Mouse (Mus musculus) embryonic facial prominence, embryonic 14.5 days (tissue): ENCODE measurements around the gene Smpd3. TPM values are rescaled to one million over a fixed set of nuclear protein-coding genes. Genes with fewer than 3 reads are reported as not detected.
A peak's percentile ranks its signal among the peaks of the same experiment; 100 is the strongest.
"Not testable (repeated sequence)": the region's sequence is repeated elsewhere in the genome, so short reads cannot be mapped to it uniquely, and the experiment has no call there.

Experiments
- ATAC-seq: fragments of 200-750 bp; cut with Nextera tagmentation; 2 replicates; pipeline ENCODE4 v1.8.0; 2017; ENCODE audit warnings: low read depth, moderate number of reproducible peaks, moderate TSS enrichment
- DNase-seq: peaks from one replicate; pipeline ENCODE4 v3.0.0-alpha.2; 2015; ENCODE audit warnings: low spot score
- H3K27ac ChIP-seq: fragments of 300-500 bp; sonication (generic); replicated peaks from 2 replicates; pipeline ENCODE4 v1.5.1; 2014; ENCODE audit warnings: low read depth, mild to moderate bottlenecking, low read length, moderate library complexity
- H3K27me3 ChIP-seq: fragments of 300-500 bp; sonication (generic); replicated peaks from 2 replicates; pipeline ENCODE4 v1.6.1; 2014; ENCODE audit warnings: low read length; ENCODE audit not compliant: control insufficient read depth, insufficient read depth
- H3K36me3 ChIP-seq: fragments of 300-500 bp; sonication (generic); 2 replicates; pipeline ENCODE4 v1.6.1; 2014; ENCODE audit warnings: low read length, mixed read lengths; ENCODE audit not compliant: control insufficient read depth, insufficient read depth
- H3K4me1 ChIP-seq: fragments of 300-500 bp; sonication (generic); 2 replicates; pipeline ENCODE4 v1.6.1; 2014; ENCODE audit warnings: antibody characterized with exemption, low read length; ENCODE audit not compliant: control insufficient read depth, insufficient read depth
- H3K4me2 ChIP-seq: fragments of 300-500 bp; sonication (generic); 2 replicates; pipeline ENCODE4 v1.6.1; 2014; ENCODE audit warnings: low read depth, mild to moderate bottlenecking, low read length, moderate library complexity, mixed read lengths
- H3K4me3 ChIP-seq: fragments of 300-500 bp; sonication (generic); 2 replicates; pipeline ENCODE4 v1.5.1; 2014; ENCODE audit warnings: low read depth, mild to moderate bottlenecking, low read length
- H3K9ac ChIP-seq: fragments of 300-500 bp; sonication (generic); 2 replicates; pipeline ENCODE4 v1.6.1; 2014; ENCODE audit warnings: low read depth, mild to moderate bottlenecking, low read length, moderate library complexity, mixed read lengths
- H3K9me3 ChIP-seq: fragments of 300-500 bp; sonication (generic); 2 replicates; pipeline ENCODE4 v1.6.1; 2016; ENCODE audit warnings: low read length; ENCODE audit not compliant: control insufficient read depth
- WGBS: fragments of 180-500 bp; shearing (Covaris S2); extraction: QIAGEN DNeasy Blood & Tissue Kit; methylation state at CpG from one replicate; pipeline ENCODE4 v1.1.7; 2014; 5-methylcytosine and 5-hydroxymethylcytosine counted together
- polyA plus RNA-seq: library from polyadenylated mRNA; unstranded; fragments of >200 nt; fragmentation: Nextera tagmentation; extraction: Ambion mirVana; gene quantifications from 2 replicates; pipeline ENCODE4 v1.2.1, GENCODE M21; 2014

Smpd3 gene
- polyA plus RNA-seq, 1 experiment from 2014 or later: 36.3 TPM

GRCm38 (mm10) chr8:106306711-106307248 lies 31.0 kb downstream of the Smpd3 start:
- H3K4me1 ChIP-seq, H3K27me3 ChIP-seq, H3K9me3 ChIP-seq, ATAC-seq, H3K27ac ChIP-seq, DNase-seq, H3K36me3 ChIP-seq, H3K4me2 ChIP-seq, H3K4me3 ChIP-seq, H3K9ac ChIP-seq: not testable (repeated sequence)
- WGBS: 54% methylated on average over 2 of the region's 2 CpGs

GRCm38 (mm10) chr8:106306076-106306475 lies 31.7 kb downstream of the Smpd3 start:
- 85% methylated on average over 1 of the region's 1 CpGs for WGBS
- no peaks in the 10 kb centered on the region for H3K36me3 ChIP-seq
- no peaks in the 10 kb centered on the region for H3K9me3 ChIP-seq
- no peak overlapping the region for H3K4me2 ChIP-seq
- H3K4me1 ChIP-seq: no peaks in the 10 kb centered on the region
- H3K27ac ChIP-seq: no peak overlapping the region
- no peak overlapping the region for H3K4me3 ChIP-seq
- no peak overlapping the region for H3K9ac ChIP-seq
- ATAC-seq: no peak
- no peaks in the 10 kb centered on the region for H3K27me3 ChIP-seq
- no peak for DNase-seq

- H3K9ac ChIP-seq: no peak overlapping the region
- H3K36me3 ChIP-seq: no peaks in the 10 kb centered on the region
- H3K27me3 ChIP-seq: no peaks in the 10 kb centered on the region
- ATAC-seq: no peak
- DNase-seq: no peak
- no peak overlapping the region for H3K4me3 ChIP-seq
- WGBS: 89% methylated on average over 3 of the region's 3 CpGs
- no peaks in the 10 kb centered on the region for H3K9me3 ChIP-seq
- no peak overlapping the region for H3K27ac ChIP-seq
- H3K4me2 ChIP-seq: no peak overlapping the region
- no peaks in the 10 kb centered on the region for H3K4me1 ChIP-seq
These were observed 32.5 kb downstream of the Smpd3 start for GRCm38 (mm10) chr8:106305301-106305700.

GRCm38 (mm10) chr8:106304321-106304720 lies 33.5 kb downstream of the Smpd3 start:
- Histone ChIP-seq H3K4me2 (no peak overlapping the region), H3K4me1 (no peaks in the 10 kb centered on the region), H3K27me3 (no peaks in the 10 kb centered on the region), H3K9me3 (no peaks in the 10 kb centered on the region), H3K9ac (no peak overlapping the region), H3K36me3 (no peaks in the 10 kb centered on the region), H3K4me3 (no peak overlapping the region), H3K27ac (no peak overlapping the region)
- ATAC-seq (no peak), DNase-seq (no peak)
- 70% methylated on average over 6 of the region's 6 CpGs for WGBS

GRCm38 (mm10) chr8:106300739-106301715 lies 36.8 kb downstream of the Smpd3 start:
- Histone ChIP-seq H3K4me2 (no peak overlapping the region), H3K4me1 (no peaks in the 10 kb centered on the region), H3K9me3 (no peaks in the 10 kb centered on the region), H3K27ac (no peak overlapping the region), H3K4me3 (no peak overlapping the region), H3K36me3 (no peaks in the 10 kb centered on the region), H3K9ac (no peak overlapping the region), H3K27me3 (no peaks in the 10 kb centered on the region)
- no peak for DNase-seq
- ATAC-seq: no peak
- WGBS: 62% methylated on average over 9 of the region's 9 CpGs

- ATAC-seq (no peak), DNase-seq (no peak)
- Histone ChIP-seq H3K9me3 (no peaks in the 10 kb centered on the region), H3K27ac (no peak overlapping the region), H3K4me2 (no peak overlapping the region), H3K27me3 (no peaks in the 10 kb centered on the region), H3K36me3 (no peaks in the 10 kb centered on the region), H3K4me1 (no peaks in the 10 kb centered on the region), H3K4me3 (no peak overlapping the region), H3K9ac (no peak overlapping the region)
- 76% methylated on average over 3 of the region's 3 CpGs for WGBS
These were observed 38.1 kb downstream of the Smpd3 start for GRCm38 (mm10) chr8:106299686-106300085.

GRCm38 (mm10) chr8:106298846-106299245 lies 38.9 kb downstream of the Smpd3 start:
- H3K9ac ChIP-seq: no peak overlapping the region
- H3K4me3 ChIP-seq: no peak overlapping the region
- no peak overlapping the region; the same call in 1 of the 2 replicates for H3K27ac ChIP-seq
- H3K4me2 ChIP-seq: no peak overlapping the region
- DNase-seq (peak; percentile 63), ATAC-seq (no peak)
- WGBS: 65% methylated on average over 1 of the region's 1 CpGs
- no peaks in the 10 kb centered on the region for H3K36me3 ChIP-seq
- no peaks in the 10 kb centered on the region for H3K4me1 ChIP-seq
- H3K9me3 ChIP-seq: no peaks in the 10 kb centered on the region
- H3K27me3 ChIP-seq: no peaks in the 10 kb centered on the region

GRCm38 (mm10) chr8:106298261-106298660 lies 39.5 kb downstream of the Smpd3 start:
- ATAC-seq: no peak
- Histone ChIP-seq H3K9me3 (no peaks in the 10 kb centered on the region), H3K27me3 (no peaks in the 10 kb centered on the region), H3K4me1 (peaks cover 2% of the 10 kb centered on the region; the same call in 1 of the 2 replicates), H3K36me3 (no peaks in the 10 kb centered on the region), H3K9ac (no peak overlapping the region), H3K27ac (no peak overlapping the region), H3K4me3 (no peak overlapping the region), H3K4me2 (no peak overlapping the region)
- WGBS: 60% methylated on average over 5 of the region's 5 CpGs
- no peak for DNase-seq
